Mouse (Mus musculus): Measurements from ENCODE around the gene Ttc34.

The Ttc34 gene

GRCm38 (mm10) chr4:154897676-154898465 is 60.6 kb downstream of the Ttc34 start:
- DNase-seq (ENCODE audit: low spot score in 2 of 2) = no peak

- peak; percentile 78 to 80 for DNase-seq (ENCODE audit: low spot score in 2 of 2)
These were observed 61.5 kb downstream of the Ttc34 start, which contains the start of gene Fam213b for GRCm38 (mm10) chr4:154898506-154899446. TSS of gene Fam213b (minus strand) at chr4:154899135.

GRCm38 (mm10) chr4:154902371-154902770 is 65.1 kb downstream of the Ttc34 start:
- no peak for DNase-seq (ENCODE audit: low spot score in 2 of 2)

- peak; percentile 74 to 90 for DNase-seq (ENCODE audit: low spot score in 2 of 2)
These were observed 67.2 kb downstream of the Ttc34 start for GRCm38 (mm10) chr4:154904185-154905071.

- peak; percentile 56 to 68 for DNase-seq (ENCODE audit: low spot score in 2 of 2)
These were observed 70.6 kb downstream of the Ttc34 start for GRCm38 (mm10) chr4:154907833-154908232.

GRCm38 (mm10) chr4:154908490-154908889 is 71.2 kb downstream of the Ttc34 start:
- DNase-seq (ENCODE audit: low spot score in 2 of 2) = no peak

- DNase-seq (ENCODE audit: low spot score in 2 of 2) = no peak
These were observed 73.6 kb downstream of the Ttc34 start for GRCm38 (mm10) chr4:154910606-154911522.

- DNase-seq (ENCODE audit: low spot score in 2 of 2) = no peak
These were observed 74.4 kb downstream of the Ttc34 start for GRCm38 (mm10) chr4:154911644-154912043.

- no peak for DNase-seq (ENCODE audit: low spot score in 2 of 2)
These were observed 76.6 kb downstream of the Ttc34 start for GRCm38 (mm10) chr4:154913845-154914244.

- DNase-seq (ENCODE audit: low spot score in 2 of 2) = no peak
These were observed 77.0 kb downstream of the Ttc34 start for GRCm38 (mm10) chr4:154914252-154914651.

- no peak for DNase-seq (ENCODE audit: low spot score in 2 of 2)
These were observed 77.4 kb downstream of the Ttc34 start for GRCm38 (mm10) chr4:154914707-154915106.

GRCm38 (mm10) chr4:154915286-154915685 is 78.0 kb downstream of the Ttc34 start:
- no peak for DNase-seq (ENCODE audit: low spot score in 2 of 2)

GRCm38 (mm10) chr4:154916662-154917061 is 79.4 kb downstream of the Ttc34 start:
- no peak for DNase-seq (ENCODE audit: low spot score in 2 of 2)

Measured in frontal cortex, postnatal 36 days (tissue).